Mouse (Mus musculus): ENCODE measurements at regions not wholly inside any gene's neighbourhood (a gene's known extent, or its start where the extent isn't known, plus 50 kb on each side); places are given as distances from the start of the nearest gene placed in this dataset.
A peak's percentile ranks its signal among the peaks of the same experiment; 100 is the strongest.

- H3K27me3 ChIP-seq, result peaks cover 52% of the 10 kb centered on the region
- TF ChIP-seq CTCF (IDR thresholded peaks at IDR 0.05), result no peak
- no peak for ATAC-seq
- ChIA-PET CTCF (no interaction called here), POLR2A (no interaction called here)
- DNase-seq (ENCODE audit: low read depth, low spot score), result no peak
- in situ Hi-C loops (cut with MboI; ENCODE audit: low pct_unique_long_range_greater_than_20kb), result no loop called here
These were observed 65.3 kb downstream of the Lpar4 start for GRCm38 (mm10) chrX:106985684-106986083.

GRCm38 (mm10) chrX:106986794-106987193 is 66.4 kb downstream of the Lpar4 start:
- TF ChIP-seq CTCF (IDR thresholded peaks at IDR 0.05), result no peak
- peaks cover 50% of the 10 kb centered on the region for H3K27me3 ChIP-seq
- POLR2A ChIA-PET, result no interaction called here
- no peak for ATAC-seq
- CTCF ChIA-PET, result no interaction called here
- no peak for DNase-seq (ENCODE audit: low read depth, low spot score)
- in situ Hi-C loops (cut with MboI; ENCODE audit: low pct_unique_long_range_greater_than_20kb), result no loop called here

GRCm38 (mm10) chrX:106987779-106988178 is 67.4 kb downstream of the Lpar4 start:
- ChIA-PET CTCF (no interaction called here), POLR2A (no interaction called here)
- in situ Hi-C loops (cut with MboI; ENCODE audit: low pct_unique_long_range_greater_than_20kb), result no loop called here
- ATAC-seq, result no peak
- peaks cover 43% of the 10 kb centered on the region for H3K27me3 ChIP-seq
- TF ChIP-seq CTCF (IDR thresholded peaks at IDR 0.05), result no peak
- DNase-seq (ENCODE audit: low read depth, low spot score), result no peak

- no peak for ATAC-seq
- in situ Hi-C loops (cut with MboI; ENCODE audit: low pct_unique_long_range_greater_than_20kb), result no loop called here
- POLR2A ChIA-PET, result no interaction called here
- H3K27me3 ChIP-seq, result peaks cover 25% of the 10 kb centered on the region
- no peak for TF ChIP-seq CTCF (IDR thresholded peaks at IDR 0.05)
- DNase-seq (ENCODE audit: low read depth, low spot score), result no peak
- CTCF ChIA-PET, result no interaction called here
These were observed 83.8 kb upstream of the P2ry10 start for GRCm38 (mm10) chrX:107004496-107004895.

- in situ Hi-C loops (cut with MboI; ENCODE audit: low pct_unique_long_range_greater_than_20kb), result no loop called here
- DNase-seq (ENCODE audit: low read depth, low spot score) (no peak), ATAC-seq (no peak)
- no peak for TF ChIP-seq CTCF (IDR thresholded peaks at IDR 0.05)
- CTCF ChIA-PET, result no interaction called here
- peaks cover 48% of the 10 kb centered on the region for H3K27me3 ChIP-seq
- POLR2A ChIA-PET, result no interaction called here
These were observed 79.3 kb upstream of the P2ry10 start for GRCm38 (mm10) chrX:107008968-107009367.

- CTCF ChIA-PET, result interaction anchor here (1.3 kb wide), 1 partner anchor 11 kb away, joined by 3 read pairs; no protein-coding TSS in a partner anchor
- DNase-seq (ENCODE audit: low read depth, low spot score) (no peak), ATAC-seq (no peak)
- H3K27me3 ChIP-seq, result peaks cover 60% of the 10 kb centered on the region
- no peak for TF ChIP-seq CTCF (IDR thresholded peaks at IDR 0.05)
- POLR2A ChIA-PET, result no interaction called here
- in situ Hi-C loops (cut with MboI; ENCODE audit: low pct_unique_long_range_greater_than_20kb), result no loop called here
These were observed 75.7 kb upstream of the P2ry10 start for GRCm38 (mm10) chrX:107012615-107013014.

GRCm38 (mm10) chrX:107015335-107015734 is 73.0 kb upstream of the P2ry10 start:
- CTCF ChIA-PET, result no interaction called here
- POLR2A ChIA-PET, result no interaction called here
- in situ Hi-C loops (cut with MboI; ENCODE audit: low pct_unique_long_range_greater_than_20kb), result no loop called here
- TF ChIP-seq CTCF (IDR thresholded peaks at IDR 0.05), result peak; percentile 15
- ATAC-seq (no peak), DNase-seq (ENCODE audit: low read depth, low spot score) (no peak)
- peaks cover 45% of the 10 kb centered on the region for H3K27me3 ChIP-seq

GRCm38 (mm10) chrX:107031726-107032125 is 56.6 kb upstream of the P2ry10 start:
- in situ Hi-C loops (cut with MboI; ENCODE audit: low pct_unique_long_range_greater_than_20kb), result no loop called here
- H3K27me3 ChIP-seq, result peaks cover 34% of the 10 kb centered on the region
- no peak for DNase-seq (ENCODE audit: low read depth, low spot score)
- no peak for ATAC-seq
- TF ChIP-seq CTCF (IDR thresholded peaks at IDR 0.05), result no peak
- ChIA-PET POLR2A (no interaction called here), CTCF (no interaction called here)

- H3K27me3 ChIP-seq, result peaks cover 54% of the 10 kb centered on the region
- in situ Hi-C loops (cut with MboI; ENCODE audit: low pct_unique_long_range_greater_than_20kb), result no loop called here
- no peak for ATAC-seq
- no peak for DNase-seq (ENCODE audit: low read depth, low spot score)
- no peak for TF ChIP-seq CTCF (IDR thresholded peaks at IDR 0.05)
- CTCF ChIA-PET, result no interaction called here
- POLR2A ChIA-PET, result no interaction called here
These were observed 50.3 kb upstream of the P2ry10 start for GRCm38 (mm10) chrX:107038041-107038440.

Measured in Patski (cell line).